Mouse (Mus musculus) left cerebral cortex, adult 2 months (tissue): ENCODE measurements around the gene Rffl. TPM values are rescaled to one million over a fixed set of nuclear protein-coding genes. Genes with fewer than 3 reads are reported as not detected.

Experiments used
- DNase-seq, 2 experiments: peaks; one replicate each; pipeline ENCODE4 v3.0.0; 2021 to 2022; ENCODE audit warnings: low spot score in 2 of 2, mixed read lengths in 1 of 2; ENCODE audit errors: extremely low spot score in 1 of 2
- H3K27ac ChIP-seq: fragments of 200-600 bp; 2 replicates; pipeline ENCODE4 v1.8.1; 2022
- H3K4me3 ChIP-seq: fragments of 200-600 bp; 2 replicates; pipeline ENCODE4 v1.8.1; 2022
- CTCF ChIP-seq: fragments of 200-600 bp; IDR thresholded peaks from 2 replicates; pipeline ENCODE4 v1.8.1; 2022; ENCODE audit warnings: antibody characterized with exemption, mild to moderate bottlenecking, moderate library complexity
- intact Hi-C: fragments of 180-260 bp; cut with DNase I; formaldehyde crosslinking; loops from one replicate; pipeline ENCODE4 v1.15.1; 2025
- total RNA-seq, 2 experiments: library from RNA; stranded (reverse); gene quantifications; 2 replicates each; pipeline ENCODE4 v1.2.3; 2021

Gene Rffl
- total RNA-seq, 2 experiments from 2014 or later: 8.8 to 9.1 TPM

DNA sequence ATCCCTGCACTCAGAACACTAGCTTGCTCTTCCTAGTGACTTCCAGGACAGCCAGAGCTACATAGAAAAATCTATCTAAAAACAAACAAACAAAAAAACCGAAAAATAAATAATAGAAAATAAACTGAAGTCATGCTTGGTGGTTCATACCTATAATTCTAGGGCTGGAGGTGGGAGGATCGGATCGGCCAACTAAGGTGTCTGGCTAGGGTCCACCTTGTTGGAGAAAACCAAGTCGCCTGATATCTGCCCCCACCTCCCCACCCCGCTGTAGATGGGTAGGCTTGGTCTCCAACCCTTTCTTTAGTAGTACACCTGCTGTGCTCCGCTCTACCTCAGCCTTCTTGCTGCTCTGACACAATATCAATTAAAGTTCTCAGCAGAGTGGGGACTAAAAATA lies 88.8 kb downstream of the Rffl start:
- intact Hi-C loops: no loop called here
- Histone ChIP-seq H3K4me3 (peak overlapping the region; percentile 100), H3K27ac (0 out of 2 replicates have a peak overlapping the region, but pooled peaks have one; percentile 97)
- no peak for TF ChIP-seq CTCF
- DNase-seq: no peak

DNA sequence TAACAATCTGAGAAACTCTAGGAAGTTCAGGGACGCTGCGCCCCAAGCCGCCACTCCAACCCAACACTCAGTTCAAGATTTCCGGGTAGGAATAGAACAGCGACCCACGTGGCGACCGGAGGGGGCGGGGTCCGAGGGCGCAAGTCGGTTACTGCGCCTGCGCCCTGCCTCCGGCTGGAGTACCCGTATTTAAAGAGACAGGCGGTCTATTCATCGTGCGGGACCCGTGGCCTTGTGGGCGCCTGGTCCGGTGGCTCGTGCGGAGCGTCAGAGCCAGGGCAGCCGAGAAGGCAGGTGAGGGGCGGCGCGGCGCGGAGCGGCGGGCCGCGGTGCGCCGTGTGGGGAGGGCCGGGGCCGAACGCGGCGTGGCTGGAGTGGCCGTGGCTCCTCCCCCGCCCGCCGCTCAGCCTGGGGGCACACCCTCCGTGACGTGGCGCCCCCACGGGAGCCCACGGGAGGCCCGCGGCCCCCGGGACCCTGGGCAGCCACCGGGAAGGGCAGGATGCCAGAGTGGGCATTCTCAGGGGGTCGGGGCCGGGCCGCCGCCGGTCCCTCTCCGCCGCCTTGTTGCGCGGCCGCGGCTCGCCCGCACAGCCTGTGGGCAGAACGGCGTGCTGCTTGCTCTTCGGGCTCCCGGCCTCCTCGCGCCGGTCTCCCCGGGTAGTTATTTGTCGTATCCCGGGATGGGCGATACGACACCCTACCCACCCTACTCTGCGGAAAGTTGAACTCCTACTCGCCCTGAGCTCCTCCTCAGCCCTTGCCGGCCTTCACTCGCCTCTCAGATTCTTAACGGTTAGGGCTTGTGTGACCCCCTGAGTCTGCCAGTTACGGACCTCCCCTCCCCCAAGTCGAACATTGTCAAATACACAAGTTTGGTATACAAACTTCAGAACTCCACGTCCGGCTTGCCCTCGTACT lies 89.8 kb downstream of the Rffl start, which contains the start of gene Lig3:
Gene Lig3, plus strand, starts transcription at position 126 of the 921 bp plus-strand sequence.
- peak; percentile 93 for DNase-seq
- no peak; the same call in 1 of the 2 replicates for TF ChIP-seq CTCF
- Histone ChIP-seq H3K4me3 (peak within 1 kb of the TSS; percentile 100), H3K27ac (peak within 1 kb of the TSS; percentile 97)
- intact Hi-C loops: loop anchor here (1.0 to 2.0 kb wide), 3 partner anchors 17 to 110 kb away; partner anchors contain the start of genes Cct6b, Rad51d and Zfp830

DNA sequence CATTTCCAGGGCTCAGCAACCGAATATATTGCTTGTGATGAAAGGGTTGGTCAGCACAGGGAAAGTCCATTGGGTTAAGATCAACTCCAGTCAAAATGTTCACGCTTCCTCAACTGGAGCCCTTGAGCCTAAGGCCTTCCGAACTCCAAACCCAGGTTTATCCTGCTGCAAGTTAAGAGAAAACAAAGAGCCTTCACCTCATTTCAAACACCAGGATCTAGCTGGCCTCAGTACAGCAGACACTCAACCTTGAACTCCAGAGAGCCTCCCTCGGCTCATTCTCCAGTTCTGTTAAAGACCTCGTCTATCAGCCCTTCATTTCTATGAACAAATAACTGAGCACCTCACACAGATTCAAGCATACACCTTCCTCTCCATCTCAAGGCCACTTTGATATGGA lies 90.9 kb downstream of the Rffl start:
- Histone ChIP-seq H3K27ac (no peak overlapping the region), H3K4me3 (peak overlapping the region; percentile 100)
- TF ChIP-seq CTCF: no peak
- DNase-seq: no peak
- intact Hi-C loops: loop anchor here (2.0 kb wide), 1 partner anchor 111 kb away; the partner anchor contains the start of gene Rad51d

DNA sequence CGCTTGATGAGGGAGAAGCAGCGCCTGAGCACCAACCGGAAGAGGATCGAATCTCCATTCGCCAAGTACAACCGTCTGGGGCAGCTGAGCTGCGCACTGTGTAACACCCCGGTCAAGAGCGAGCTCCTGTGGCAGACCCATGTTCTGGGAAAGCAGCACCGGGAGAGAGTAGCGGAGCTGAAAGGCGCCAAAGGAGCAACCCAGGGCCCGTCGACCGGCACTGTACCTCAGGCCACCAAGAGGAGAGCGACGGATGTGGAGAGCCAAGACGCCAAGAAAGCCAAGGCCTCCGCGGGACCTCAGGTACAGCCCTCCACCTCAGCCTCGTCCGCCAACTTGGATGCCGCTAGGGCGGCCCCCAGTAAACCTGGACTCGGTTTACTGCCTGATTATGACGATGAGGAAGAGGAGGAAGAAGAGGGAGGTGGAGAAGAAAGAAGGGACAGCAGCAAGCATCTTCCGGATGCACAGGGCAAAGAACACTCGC lies 106.5 kb downstream of the Rffl start:
- DNase-seq: no peak
- intact Hi-C loops: loop anchor here (1.0 to 10.0 kb wide), 5 partner anchors 17 to 527 kb away; partner anchors contain the start of genes Fndc8, Lig3 and Rad51d
- Histone ChIP-seq H3K4me3 (peak overlapping the region; percentile 74), H3K27ac (peak overlapping the region; percentile 83)
- no peak for TF ChIP-seq CTCF

DNA sequence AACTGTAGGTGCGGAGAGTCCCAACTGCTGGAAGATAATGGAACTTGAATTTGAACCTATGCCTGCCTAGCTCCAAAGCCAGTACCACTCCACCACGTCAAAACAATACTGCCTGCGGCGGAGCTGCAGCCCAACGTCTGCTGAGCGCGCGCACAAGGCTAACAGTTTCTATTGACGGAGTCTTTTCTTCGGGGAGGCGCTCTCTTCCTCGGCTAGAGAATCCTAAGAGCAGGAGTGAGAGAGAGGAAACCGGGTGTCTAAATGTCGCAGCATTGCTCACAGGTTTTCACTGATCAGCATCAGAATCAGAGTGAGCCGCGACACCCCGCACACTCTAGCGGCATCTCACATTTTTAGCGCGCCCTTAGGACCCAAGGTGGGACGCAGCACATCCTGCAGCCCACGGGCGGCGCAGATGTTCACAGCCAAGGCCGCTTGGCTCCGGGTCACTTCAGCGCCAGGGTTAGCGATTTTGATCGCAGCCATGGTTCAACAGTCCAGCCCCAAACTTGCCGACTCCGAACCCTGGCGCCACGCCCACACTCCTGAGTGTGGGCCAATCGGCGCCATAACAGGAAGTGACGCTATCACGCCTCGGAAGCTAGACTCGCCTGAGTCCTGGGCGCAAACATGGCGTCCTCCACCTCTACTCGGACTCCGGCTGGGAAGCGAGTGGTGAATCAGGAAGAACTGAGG lies 107.1 kb downstream of the Rffl start, which contains the start of the genes Cct6b and Zfp830:
Gene Cct6b, minus strand, starts transcription at position 580 of the 696 bp plus-strand sequence.
Gene Zfp830, plus strand, starts transcription at position 604 of the 696 bp plus-strand sequence.
- H3K4me3 ChIP-seq: peak within 1 kb of the TSS; percentile 74
- H3K27ac ChIP-seq: peak within 1 kb of the TSS; percentile 83
- TF ChIP-seq CTCF: no peak; the same call in 1 of the 2 replicates
- DNase-seq: peak; percentile 91 to 92
- intact Hi-C loops: loop anchor here (1.0 to 10.0 kb wide), 5 partner anchors 17 to 527 kb away; partner anchors contain the start of genes Fndc8, Lig3 and Rad51d

DNA sequence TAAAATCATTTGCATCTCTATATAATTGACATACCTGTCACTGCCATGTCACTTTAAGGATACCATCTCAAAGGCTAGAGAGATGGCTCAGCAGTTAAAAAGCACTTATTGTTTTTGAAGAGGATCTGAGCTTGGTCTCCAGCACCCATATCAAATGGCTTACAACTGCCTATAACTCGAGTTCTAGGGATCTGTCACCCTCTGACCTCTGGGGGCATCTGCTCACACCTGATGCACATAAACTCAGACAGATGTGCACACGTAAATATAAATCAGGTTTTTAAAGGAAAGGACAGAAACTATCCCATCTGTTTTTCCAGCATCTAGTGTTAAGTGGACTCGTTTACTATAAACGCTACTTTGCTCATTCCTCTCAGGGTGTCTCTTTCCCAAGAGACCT lies 107.7 kb downstream of the Rffl start:
- Histone ChIP-seq H3K4me3 (peak overlapping the region; percentile 74), H3K27ac (no peak overlapping the region)
- intact Hi-C loops: loop anchor here (5.0 to 10.0 kb wide), 4 partner anchors 129 to 526 kb away; partner anchors contain the start of genes Fndc8 and Rad51d
- no peak for TF ChIP-seq CTCF
- no peak for DNase-seq

DNA sequence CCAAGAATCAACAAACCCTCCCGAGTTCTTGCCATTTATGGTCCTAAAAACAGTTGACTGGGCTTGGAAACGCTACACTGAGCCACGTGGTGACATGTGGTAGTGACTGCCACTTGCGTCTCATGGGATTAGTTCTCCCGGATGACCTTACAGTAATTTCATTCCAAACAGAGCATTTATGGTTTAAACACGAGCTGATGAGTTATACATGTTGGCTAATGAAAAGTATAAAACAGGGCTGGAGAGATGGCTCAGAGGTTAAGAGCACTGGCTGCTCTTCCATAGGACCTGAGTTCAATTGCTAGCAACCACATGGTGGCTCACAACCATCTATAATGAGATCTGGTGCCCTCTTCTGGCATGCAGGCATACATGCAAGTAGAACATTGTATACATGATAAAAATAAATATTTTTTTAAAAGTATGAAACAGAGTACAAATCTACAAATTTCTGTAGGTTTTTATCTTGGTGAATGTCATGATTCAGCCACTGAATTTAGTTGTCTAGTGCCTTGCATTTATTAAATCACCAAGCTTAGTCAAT lies 108.7 kb downstream of the Rffl start:
- Histone ChIP-seq H3K27ac (no peak overlapping the region), H3K4me3 (no peak overlapping the region)
- intact Hi-C loops: loop anchor here (5.0 to 10.0 kb wide), 4 partner anchors 130 to 525 kb away; partner anchors contain the start of genes Fndc8 and Rad51d
- no peak for DNase-seq
- TF ChIP-seq CTCF: peak; percentile 38

DNA sequence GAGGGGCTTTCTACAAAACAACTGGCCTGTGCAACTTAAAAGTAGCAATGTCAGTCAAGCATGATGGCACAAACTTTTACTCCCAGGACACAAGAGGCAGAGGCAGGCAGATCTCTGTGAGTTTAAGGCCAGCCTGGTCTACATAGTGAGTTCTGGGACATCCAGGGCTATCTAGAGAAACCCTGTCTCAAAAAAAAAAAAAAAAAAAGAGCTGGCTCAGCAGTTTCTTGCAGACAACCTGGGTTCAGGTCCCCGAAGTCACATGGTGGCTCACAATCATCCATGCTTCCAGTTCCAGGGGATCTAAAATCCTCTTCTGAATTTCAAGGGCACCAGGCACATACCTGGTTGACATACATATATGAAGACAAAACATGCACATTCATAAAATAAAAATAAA lies 115.1 kb downstream of the Rffl start:
- no peak overlapping the region for H3K4me3 ChIP-seq
- intact Hi-C loops: no loop called here
- no peak overlapping the region for H3K27ac ChIP-seq
- no peak for DNase-seq
- no peak for TF ChIP-seq CTCF

Other genes starting within 250 kb of the Rffl start
- not detected for gene Cct6b, start 106.9 kb downstream of the Rffl start, total RNA-seq
- 10 to 100 TPM; 14.8 to 15.2 TPM for gene Zfp830, start 106.9 kb downstream of the Rffl start, total RNA-seq
- gene Lig3, start 90.1 kb downstream of the Rffl start, total RNA-seq: 10 to 100 TPM; 21.1 to 21.9 TPM
- gene Rad51d, start 19.4 kb upstream of the Rffl start, total RNA-seq: 10 to 100 TPM; 16.9 to 19.8 TPM
- gene Fndc8, start 20.9 kb upstream of the Rffl start, total RNA-seq: not detected
- 10 to 100 TPM; 41.0 to 45.8 TPM for gene Nle1, start 37.2 kb upstream of the Rffl start, total RNA-seq
- 1 to 10 TPM; 1.3 to 2.0 TPM for gene Unc45b, start 39.3 kb upstream of the Rffl start, total RNA-seq
- gene Slfn5, start 80.1 kb upstream of the Rffl start, total RNA-seq: 1 to 10 TPM; 2.7 to 5.5 TPM
- under 1 TPM; 0.26 to 0.45 TPM for gene Slfn9, start 120.6 kb upstream of the Rffl start, total RNA-seq
- gene Slfn8, start 149.6 kb upstream of the Rffl start, total RNA-seq: under 1 TPM; 0.26 to 0.61 TPM
- gene Slfn2, start 193.9 kb upstream of the Rffl start, total RNA-seq: 1 to 10 TPM; 1.1 to 1.6 TPM
- gene Slfn1, start 245.6 kb upstream of the Rffl start, total RNA-seq: not detected